Mouse (Mus musculus) forebrain, embryonic 14.5 days (tissue): ENCODE data around the gene Rag1. TPM values are rescaled to one million over a fixed set of nuclear protein-coding genes. Genes with fewer than 3 reads are reported as not detected.

Experiments used
- ATAC-seq: fragments of 200-750 bp; cut with Nextera tagmentation; 2 replicates; pipeline ENCODE4 v1.8.0; 2017; ENCODE audit warnings: mild to moderate bottlenecking, moderate library complexity
- DNase-seq: peaks from one replicate; pipeline ENCODE4 v3.0.0-alpha.2; 2015; ENCODE audit warnings: low spot score
- H3K27ac ChIP-seq: fragments of 300-500 bp; sonication (generic); 2 replicates; pipeline ENCODE4 v1.5.1; 2014; ENCODE audit warnings: low read depth, mild to moderate bottlenecking, control low read depth, low read length, moderate library complexity
- H3K27me3 ChIP-seq: fragments of 300-500 bp; sonication (generic); replicated peaks from 2 replicates; pipeline ENCODE4 v1.6.1; 2014; ENCODE audit warnings: low read length, control low read depth, mixed read lengths; ENCODE audit not compliant: control insufficient read depth, insufficient read depth
- H3K36me3 ChIP-seq: fragments of 300-500 bp; sonication (generic); 2 replicates; pipeline ENCODE4 v1.6.1; 2014; ENCODE audit warnings: low read length, control low read depth; ENCODE audit not compliant: control insufficient read depth, insufficient read depth
- H3K4me1 ChIP-seq: fragments of 300-500 bp; sonication (generic); 2 replicates; pipeline ENCODE4 v1.6.1; 2014; ENCODE audit warnings: antibody characterized with exemption, low read length, control low read depth; ENCODE audit not compliant: control insufficient read depth, insufficient read depth
- H3K4me2 ChIP-seq: fragments of 300-500 bp; sonication (generic); 2 replicates; pipeline ENCODE4 v1.6.1; 2014; ENCODE audit warnings: mild to moderate bottlenecking, control low read depth, low read length
- H3K4me3 ChIP-seq: fragments of 300-500 bp; sonication (generic); 2 replicates; pipeline ENCODE4 v1.5.1; 2014; ENCODE audit warnings: low read depth, low read length, control low read depth
- H3K9ac ChIP-seq: fragments of 300-500 bp; sonication (generic); 2 replicates; pipeline ENCODE4 v1.6.1; 2014; ENCODE audit warnings: mild to moderate bottlenecking, low read length, control low read depth, moderate library complexity
- H3K9me3 ChIP-seq: fragments of 300-500 bp; sonication (generic); replicated peaks from 2 replicates; pipeline ENCODE4 v1.6.1; 2016; ENCODE audit warnings: low read length, control low read depth, mixed read lengths; ENCODE audit not compliant: control insufficient read depth
- WGBS: fragments of 180-500 bp; shearing (Covaris S2); extraction: QIAGEN DNeasy Blood & Tissue Kit; methylation state at CpG from one replicate; pipeline ENCODE4 v1.1.7; 2014; 5-methylcytosine and 5-hydroxymethylcytosine counted together
- polyA plus RNA-seq: library from polyadenylated mRNA; unstranded; fragments of >200 nt; fragmentation: Nextera tagmentation; extraction: Ambion mirVana; gene quantifications from 2 replicates; pipeline ENCODE4 v1.2.1, GENCODE M21; 2014

Gene Rag1
- 0.07 and 0.13 TPM in 2 replicates for polyA plus RNA-seq

DNA sequence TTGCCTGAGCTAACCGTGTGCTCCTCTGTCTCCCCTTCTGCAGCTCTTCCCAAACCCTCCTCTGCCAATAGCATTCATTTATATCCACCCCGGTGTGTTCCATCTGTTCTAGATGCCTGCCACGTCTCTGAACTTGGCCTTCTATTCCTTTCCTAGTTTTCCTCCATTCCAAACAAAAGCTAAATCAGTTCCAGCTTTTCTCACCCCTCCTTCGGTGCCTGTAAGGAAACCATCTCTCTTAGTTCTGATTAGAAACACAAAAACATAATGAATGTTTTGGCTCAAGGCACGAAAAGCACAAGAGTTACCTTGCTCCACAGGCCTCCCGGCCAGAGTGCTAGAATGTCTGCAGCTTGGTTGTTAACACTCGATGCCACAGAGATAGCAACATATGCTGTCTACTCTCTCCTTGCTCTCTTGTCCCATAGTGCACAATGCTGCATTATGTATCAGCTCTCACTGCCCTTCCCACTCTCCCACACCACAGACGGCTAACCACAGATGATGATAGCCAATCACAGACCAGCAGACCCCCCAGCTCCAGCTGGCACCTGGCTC, at the start of gene Rag1, which contains the start of gene B230118H07Rik:
Gene Rag1, minus strand, starts transcription at position 388 of the 558 bp plus-strand sequence.
Gene B230118H07Rik, minus strand, starts transcription at position 419 of the 558 bp plus-strand sequence.
- DNase-seq: peak; percentile 17
- 44% methylated on average over 8 of the region's 8 CpGs for WGBS
- no peak for ATAC-seq
- no peak within 1 kb of the TSS for H3K4me3 ChIP-seq
- no peaks in the 10 kb centered on the region for H3K9me3 ChIP-seq
- H3K27me3 ChIP-seq: 0 out of 2 replicates have a peak, but pooled peaks cover 3% of the 10 kb centered on the region
- H3K4me1 ChIP-seq: peaks cover 6% of the 10 kb centered on the region; the same call in 1 of the 2 replicates
- H3K27ac ChIP-seq: no peak within 1 kb of the TSS
- no peak within 1 kb of the TSS for H3K4me2 ChIP-seq
- H3K36me3 ChIP-seq: no peaks in the 10 kb centered on the region
- H3K9ac ChIP-seq: no peak within 1 kb of the TSS

DNA sequence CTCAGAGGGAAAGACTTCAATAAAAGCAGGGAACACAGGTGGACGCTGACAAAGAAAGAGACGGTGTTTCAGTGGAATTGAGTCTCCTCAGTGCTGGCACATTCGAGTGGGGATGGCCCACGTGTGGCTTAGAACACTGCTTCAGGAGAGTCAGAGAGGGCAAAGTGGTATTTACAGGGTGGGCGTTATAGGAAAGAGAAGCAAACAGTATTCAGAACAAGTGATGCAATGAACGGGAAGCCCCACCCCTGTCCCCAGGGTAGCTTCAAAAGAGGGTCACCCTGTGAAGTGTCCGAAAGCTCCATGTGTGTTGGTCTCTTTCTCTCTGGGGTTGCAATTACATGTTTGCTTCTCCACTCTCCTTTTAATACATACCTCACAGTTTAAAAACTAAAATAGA, 46.3 kb upstream of the Rag1 start:
- no peak overlapping the region for H3K9ac ChIP-seq
- ATAC-seq (no peak), DNase-seq (no peak)
- H3K27ac ChIP-seq: no peak overlapping the region
- H3K4me1 ChIP-seq: no peaks in the 10 kb centered on the region
- H3K27me3 ChIP-seq: no peaks in the 10 kb centered on the region
- no peak overlapping the region for H3K4me3 ChIP-seq
- no peak overlapping the region for H3K4me2 ChIP-seq
- H3K9me3 ChIP-seq: no peaks in the 10 kb centered on the region
- peaks cover 75% of the 10 kb centered on the region for H3K36me3 ChIP-seq
- 87% methylated on average over 7 of the region's 7 CpGs for WGBS

DNA sequence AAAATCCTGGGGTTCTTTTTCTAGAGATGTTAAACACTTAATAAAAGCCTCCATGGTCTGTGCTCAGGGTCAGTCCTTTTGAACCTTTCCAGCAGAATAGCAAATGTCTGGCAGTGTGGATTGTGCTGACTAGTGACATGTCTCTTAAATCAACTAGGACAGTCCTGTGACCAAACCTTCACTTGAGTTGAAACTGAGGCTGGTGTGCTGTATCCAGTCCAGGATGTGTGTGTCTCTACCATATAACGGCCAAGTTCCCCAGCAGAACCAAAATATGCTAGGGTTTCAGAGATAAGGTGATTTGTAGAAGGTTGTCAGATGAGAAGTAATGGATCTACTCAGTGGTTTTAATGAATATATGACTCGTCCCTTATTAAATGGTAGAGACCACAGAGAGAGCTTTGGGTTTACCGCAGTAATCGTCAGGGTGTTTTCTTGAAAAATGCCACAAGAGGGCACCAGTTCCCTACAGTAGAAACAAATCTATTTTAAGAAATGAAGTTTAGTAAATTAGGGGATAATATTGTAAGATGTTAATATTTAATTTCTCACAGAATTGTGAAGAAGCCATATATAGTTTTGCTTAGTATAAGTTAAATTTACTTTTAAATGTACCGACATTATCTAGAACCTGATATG, 44.4 kb upstream of the Rag1 start:
- peak; percentile 37; the same call in 1 of the 2 replicates for ATAC-seq
- Histone ChIP-seq H3K9ac (no peak overlapping the region), H3K4me2 (no peak overlapping the region), H3K27me3 (no peaks in the 10 kb centered on the region), H3K4me1 (no peaks in the 10 kb centered on the region), H3K4me3 (no peak overlapping the region), H3K27ac (no peak overlapping the region), H3K36me3 (peaks cover 82% of the 10 kb centered on the region), H3K9me3 (no peaks in the 10 kb centered on the region)
- 60% methylated on average over 5 of the region's 5 CpGs for WGBS
- peak; percentile 67 for DNase-seq

DNA sequence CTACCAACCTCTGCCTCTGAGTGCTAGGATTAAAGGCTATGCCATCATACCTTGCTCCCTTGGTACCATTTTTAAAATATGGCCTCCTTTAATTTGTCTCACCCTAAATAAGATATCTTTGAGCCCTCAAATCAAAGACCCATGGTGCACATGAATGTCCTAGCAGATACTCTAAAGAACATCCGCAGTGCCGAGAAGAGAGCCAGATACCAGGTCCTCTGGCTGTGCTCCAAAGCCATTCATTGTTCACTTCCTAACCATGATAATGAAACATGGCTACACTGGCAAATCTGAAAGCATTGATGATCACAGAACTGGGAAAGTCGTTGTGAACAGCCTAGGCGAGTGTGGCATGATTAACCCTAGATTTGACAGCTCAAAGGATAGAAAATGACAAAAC, 43.7 kb upstream of the Rag1 start:
- ATAC-seq (peak; percentile 44; the same call in 1 of the 2 replicates), DNase-seq (no peak)
- H3K36me3 ChIP-seq: peaks cover 76% of the 10 kb centered on the region
- 58% methylated on average over 4 of the region's 4 CpGs for WGBS
- no peak overlapping the region for H3K9ac ChIP-seq
- H3K9me3 ChIP-seq: no peaks in the 10 kb centered on the region
- no peaks in the 10 kb centered on the region for H3K27me3 ChIP-seq
- H3K4me2 ChIP-seq: no peak overlapping the region
- no peak overlapping the region for H3K4me3 ChIP-seq
- no peaks in the 10 kb centered on the region for H3K4me1 ChIP-seq
- no peak overlapping the region for H3K27ac ChIP-seq

DNA sequence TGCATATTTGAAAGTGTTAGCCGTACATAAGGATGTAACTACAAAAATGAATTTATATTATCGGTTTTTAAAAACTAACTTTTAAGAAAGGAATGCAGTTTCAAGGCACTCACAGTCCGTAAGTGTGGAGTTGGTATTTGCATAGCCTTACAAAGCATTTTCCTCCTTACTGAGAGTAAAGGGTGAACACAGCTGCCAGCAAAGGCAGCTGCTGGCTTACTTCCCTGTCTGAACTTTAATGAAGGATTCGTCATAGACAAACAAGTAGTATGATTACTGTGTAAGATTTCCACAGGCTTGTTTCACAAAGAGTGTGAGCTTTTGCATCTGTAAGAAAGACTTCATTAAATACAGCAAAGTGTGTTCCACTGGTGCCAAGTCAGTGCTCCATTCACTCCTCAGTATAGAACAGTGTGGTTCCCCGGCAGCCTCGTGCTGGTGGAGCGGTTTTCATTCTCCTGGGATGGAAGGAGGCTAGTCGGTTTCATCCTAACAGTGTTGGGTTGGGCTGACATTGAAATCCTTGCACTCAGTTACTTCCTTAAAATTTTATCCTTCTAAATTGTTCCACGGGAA, 41.0 kb upstream of the Rag1 start:
- WGBS: 88% methylated on average over 9 of the region's 9 CpGs
- no peak overlapping the region for H3K4me2 ChIP-seq
- no peak overlapping the region for H3K9ac ChIP-seq
- H3K36me3 ChIP-seq: peaks cover 74% of the 10 kb centered on the region
- H3K9me3 ChIP-seq: no peaks in the 10 kb centered on the region
- H3K4me3 ChIP-seq: no peak overlapping the region
- no peaks in the 10 kb centered on the region for H3K27me3 ChIP-seq
- DNase-seq: peak; percentile 34
- no peak overlapping the region for H3K27ac ChIP-seq
- H3K4me1 ChIP-seq: no peaks in the 10 kb centered on the region
- peak; percentile 38; the same call in 1 of the 2 replicates for ATAC-seq

DNA sequence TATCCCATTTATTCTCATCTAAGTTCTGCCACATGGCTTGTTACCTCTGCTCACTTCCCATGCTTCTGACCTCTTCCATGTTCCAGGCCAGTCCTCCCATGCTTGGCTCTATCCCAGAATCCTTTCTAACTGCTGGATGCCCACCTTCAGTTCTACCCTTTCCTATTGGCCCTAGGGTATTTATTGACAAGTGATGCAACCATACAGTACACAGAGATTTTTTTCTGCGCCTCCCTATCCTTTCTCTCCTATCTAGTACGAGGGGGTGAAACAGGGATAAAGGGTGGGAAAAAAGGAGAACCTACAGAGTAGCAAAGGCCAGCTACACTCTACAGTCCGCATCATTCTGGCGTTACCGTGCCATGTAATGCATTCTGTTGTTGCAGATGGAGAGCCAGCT, 38.7 kb upstream of the Rag1 start:
- 92% methylated on average over 5 of the region's 5 CpGs for WGBS
- peaks cover 72% of the 10 kb centered on the region for H3K36me3 ChIP-seq
- no peak for ATAC-seq

DNA sequence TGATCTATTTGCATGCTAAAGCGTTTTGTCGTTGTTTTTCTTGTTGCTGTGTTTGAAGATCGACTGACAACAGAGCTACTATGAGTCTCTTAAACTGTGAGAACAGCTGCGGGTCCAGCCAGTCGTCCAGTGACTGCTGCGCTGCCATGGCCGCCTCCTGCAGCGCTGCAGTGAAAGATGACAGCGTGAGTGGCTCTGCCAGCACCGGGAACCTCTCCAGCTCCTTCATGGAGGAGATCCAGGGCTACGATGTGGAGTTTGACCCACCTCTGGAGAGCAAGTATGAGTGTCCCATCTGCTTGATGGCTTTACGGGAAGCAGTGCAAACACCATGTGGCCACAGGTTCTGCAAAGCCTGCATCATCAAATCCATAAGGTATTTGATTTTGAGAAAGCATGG, 35.1 kb upstream of the Rag1 start:
- H3K4me3 ChIP-seq: no peak overlapping the region
- no peak overlapping the region for H3K4me2 ChIP-seq
- H3K27ac ChIP-seq: no peak overlapping the region
- peaks cover 4% of the 10 kb centered on the region; the same call in 1 of the 2 replicates for H3K4me1 ChIP-seq
- peaks cover 44% of the 10 kb centered on the region for H3K36me3 ChIP-seq
- H3K27me3 ChIP-seq: no peaks in the 10 kb centered on the region
- ATAC-seq (no peak), DNase-seq (no peak)
- H3K9ac ChIP-seq: no peak overlapping the region
- 88% methylated on average over 12 of the region's 12 CpGs for WGBS
- H3K9me3 ChIP-seq: no peaks in the 10 kb centered on the region

More for the DNA sequence above, 38.7 kb upstream of the Rag1 start:
- H3K27me3 ChIP-seq: no peaks in the 10 kb centered on the region
- no peak overlapping the region for H3K9ac ChIP-seq
- no peak overlapping the region for H3K4me2 ChIP-seq
- DNase-seq: no peak
- H3K4me3 ChIP-seq: no peak overlapping the region
- H3K27ac ChIP-seq: no peak overlapping the region
- no peaks in the 10 kb centered on the region for H3K9me3 ChIP-seq
- no peaks in the 10 kb centered on the region for H3K4me1 ChIP-seq

DNA sequence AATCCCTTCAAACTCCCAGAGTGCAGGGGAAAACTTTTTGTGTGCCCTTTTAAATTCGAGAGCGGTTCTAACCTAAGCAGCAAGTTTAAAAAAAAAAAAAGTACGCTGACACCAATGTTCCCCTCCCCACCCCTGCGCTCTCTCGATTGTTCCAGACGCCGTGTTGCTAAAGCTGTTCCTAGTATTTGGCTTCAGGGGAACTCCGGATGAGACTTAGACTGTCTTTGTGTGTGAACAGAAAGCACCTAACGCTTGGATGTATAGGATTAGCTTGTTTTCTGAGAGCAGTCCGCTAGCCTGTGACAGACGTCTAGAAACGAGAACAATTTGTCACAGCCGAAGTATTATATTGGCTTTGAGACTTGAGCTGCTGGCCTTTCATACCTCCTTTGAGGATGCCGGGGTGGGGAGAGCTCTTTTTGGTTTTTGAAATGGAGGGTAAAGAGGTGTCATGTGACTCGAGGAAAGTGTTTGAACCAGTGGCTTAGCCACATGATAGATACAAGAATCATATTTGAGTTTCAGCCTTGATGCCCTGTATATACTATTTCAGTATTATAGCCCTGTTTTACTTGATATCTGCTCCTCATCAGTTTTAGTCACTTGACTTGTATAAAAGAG, 30.0 kb upstream of the Rag1 start:
- WGBS: under 1% methylated on average over 15 of the region's 15 CpGs
- Histone ChIP-seq H3K4me1 (peaks cover 7% of the 10 kb centered on the region; the same call in 1 of the 2 replicates), H3K36me3 (peaks cover 6% of the 10 kb centered on the region; the same call in 1 of the 2 replicates), H3K4me2 (peak overlapping the region; percentile 74), H3K9me3 (no peaks in the 10 kb centered on the region), H3K27ac (no peak overlapping the region), H3K4me3 (peak overlapping the region; percentile 92), H3K9ac (peak overlapping the region; percentile 94), H3K27me3 (no peaks in the 10 kb centered on the region)
- DNase-seq (peak; percentile 18), ATAC-seq (no peak)
